Mouse (Mus musculus) heart, postnatal 14 days (tissue): Measurements from ENCODE around the gene Tbc1d15. TPM values are rescaled to one million over a fixed set of nuclear protein-coding genes. Genes with fewer than 3 reads are reported as not detected.

ENCODE experiments used
- DNase-seq, 2 experiments: peaks; one replicate each; pipeline ENCODE4 v3.0.0; 2021 to 2022
- intact Hi-C: fragments of 180-260 bp; cut with DNase I; formaldehyde crosslinking; loops from one replicate; pipeline ENCODE4 v1.15.1; 2025
- long read RNA-seq, 2 experiments: library from polyadenylated mRNA; stranded (forward); transcript quantifications; one replicate each; pipeline ENCODE4 v2.0.0; 2021
- total RNA-seq, 2 experiments: library from RNA; stranded (reverse); gene quantifications; 2 replicates each; pipeline ENCODE4 v1.2.3; 2021

The Tbc1d15 gene
- 10 to 100 TPM; 43.2 to 46.0 TPM for total RNA-seq
- long read RNA-seq, experiment 1, transcript Tbc1d15-201 (17 exons, 3,752 nt): major isoform, 54 of 64 reads
- long read RNA-seq, experiment 1, partial matches to known transcripts: 8 of 64 reads
- long read RNA-seq, experiment 1, other reads (novel, unspliced or antisense): 2 of 64 reads
- long read RNA-seq, experiment 2, transcript Tbc1d15-201 (17 exons, 3,752 nt): major isoform, 44 of 54 reads
- long read RNA-seq, experiment 2, partial matches to known transcripts: 4 of 54 reads
- long read RNA-seq, experiment 2, other reads (novel, unspliced or antisense): 6 of 54 reads

DNA sequence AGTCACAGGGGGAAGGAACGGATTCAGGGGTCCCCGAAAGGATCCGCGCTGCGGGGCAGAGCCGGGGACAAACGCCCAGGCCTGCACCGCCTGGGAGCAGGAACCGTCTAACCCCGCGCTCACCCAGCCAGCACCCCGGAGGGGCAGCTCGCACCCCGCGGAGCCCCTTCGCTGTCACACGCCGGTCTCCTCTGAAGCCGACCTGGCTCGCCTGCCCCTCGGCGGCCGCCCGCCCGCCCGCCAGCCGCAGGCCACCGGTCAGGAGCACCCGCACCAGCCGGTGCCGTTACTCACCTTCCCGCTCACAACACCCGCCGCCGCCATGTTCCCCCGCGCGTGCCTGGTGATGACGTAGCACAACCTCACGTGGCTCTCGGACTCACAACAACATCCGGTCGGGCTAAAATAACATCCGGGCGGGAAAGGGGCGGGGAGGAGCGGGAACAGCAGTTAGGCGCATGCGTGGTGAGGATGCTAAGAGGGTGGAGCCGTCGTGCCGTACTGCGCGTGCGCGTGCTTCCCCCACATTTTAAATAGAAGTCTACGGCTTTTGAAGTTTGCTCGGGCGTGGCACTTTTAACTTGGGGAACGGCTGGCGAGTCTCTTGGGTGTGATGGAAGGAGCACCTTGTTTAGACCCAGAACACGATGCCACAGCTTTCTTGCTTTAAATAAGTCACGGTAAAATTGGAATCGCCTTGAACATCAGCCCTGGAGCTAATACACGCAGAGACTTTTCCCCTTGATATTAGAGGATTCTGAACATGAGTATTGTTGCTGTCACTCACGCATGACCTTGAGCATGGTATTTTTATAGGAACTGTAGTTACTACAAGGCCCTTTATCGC lies at the start of gene Tbc1d15:
TSS of gene Tbc1d15 (minus strand) at position 380 of the 847 bp plus-strand sequence.
- intact Hi-C loops: loop anchor here (5.0 kb wide), 1 partner anchor 61 kb away; no protein-coding TSS in a partner anchor
- DNase-seq: peak; percentile 97 to 98

DNA sequence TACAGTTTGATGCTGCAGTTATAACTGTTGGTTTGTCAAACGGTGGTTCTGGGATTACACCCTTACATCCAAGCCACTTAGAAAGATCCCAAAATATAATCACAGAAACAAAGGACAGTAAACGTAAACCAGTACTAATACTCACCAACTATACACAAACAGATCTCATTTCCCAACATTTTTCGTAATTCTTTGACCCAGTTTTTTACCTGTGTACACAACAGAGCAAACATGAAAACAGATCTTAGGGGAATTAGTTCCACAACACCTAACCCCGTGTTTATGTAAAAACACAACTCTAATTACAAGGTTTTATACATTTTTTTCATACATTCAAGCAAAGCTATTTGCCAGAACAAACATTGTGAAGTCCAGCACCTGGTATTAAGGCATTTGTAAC lies 47.4 kb upstream of the Tbc1d15 start:
- DNase-seq: no peak
- intact Hi-C loops: no loop called here

GRCm38 (mm10) chr10:115297582-115297981 lies 46.3 kb upstream of the Tbc1d15 start:
- intact Hi-C loops: no loop called here

GRCm38 (mm10) chr10:115296401-115296935 lies 45.2 kb upstream of the Tbc1d15 start:
- no peak for DNase-seq
- intact Hi-C loops: no loop called here

More at GRCm38 (mm10) chr10:115297582-115297981, 46.3 kb upstream of the Tbc1d15 start:
- no peak for DNase-seq

GRCm38 (mm10) chr10:115295162-115295561 lies 43.9 kb upstream of the Tbc1d15 start:
- DNase-seq: no peak
- intact Hi-C loops: no loop called here

GRCm38 (mm10) chr10:115294715-115295114 lies 43.4 kb upstream of the Tbc1d15 start:
- DNase-seq: no peak
- intact Hi-C loops: no loop called here

GRCm38 (mm10) chr10:115293946-115294345 lies 42.7 kb upstream of the Tbc1d15 start:
- DNase-seq: no peak
- intact Hi-C loops: no loop called here

GRCm38 (mm10) chr10:115290671-115291070 lies 39.4 kb upstream of the Tbc1d15 start:
- intact Hi-C loops: no loop called here
- no peak for DNase-seq

GRCm38 (mm10) chr10:115288856-115289255 lies 37.6 kb upstream of the Tbc1d15 start:
- intact Hi-C loops: no loop called here
- DNase-seq: no peak

- no peak for DNase-seq
- intact Hi-C loops: no loop called here
Observed at GRCm38 (mm10) chr10:115284170-115284569, 32.9 kb upstream of the Tbc1d15 start.

DNA sequence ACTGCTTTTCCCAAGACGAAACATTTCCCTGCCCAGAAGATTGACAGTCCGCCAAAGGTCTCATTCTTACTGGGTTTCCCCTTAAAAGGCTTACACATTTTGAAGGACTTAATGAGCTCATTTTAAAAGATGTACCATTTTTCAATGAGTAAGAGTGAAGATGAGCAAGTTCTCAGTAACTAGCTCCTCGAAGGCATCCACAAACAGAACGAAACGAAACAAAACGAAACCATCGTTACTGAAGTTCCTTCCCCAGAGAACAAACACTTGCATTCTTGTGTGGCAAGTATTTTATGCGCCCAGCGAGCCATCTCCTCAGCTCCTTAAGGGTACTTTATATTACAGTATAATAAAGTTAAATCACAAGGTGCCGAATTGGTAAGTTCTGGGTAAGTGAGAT lies 30.1 kb upstream of the Tbc1d15 start:
- DNase-seq: no peak
- intact Hi-C loops: no loop called here

DNA sequence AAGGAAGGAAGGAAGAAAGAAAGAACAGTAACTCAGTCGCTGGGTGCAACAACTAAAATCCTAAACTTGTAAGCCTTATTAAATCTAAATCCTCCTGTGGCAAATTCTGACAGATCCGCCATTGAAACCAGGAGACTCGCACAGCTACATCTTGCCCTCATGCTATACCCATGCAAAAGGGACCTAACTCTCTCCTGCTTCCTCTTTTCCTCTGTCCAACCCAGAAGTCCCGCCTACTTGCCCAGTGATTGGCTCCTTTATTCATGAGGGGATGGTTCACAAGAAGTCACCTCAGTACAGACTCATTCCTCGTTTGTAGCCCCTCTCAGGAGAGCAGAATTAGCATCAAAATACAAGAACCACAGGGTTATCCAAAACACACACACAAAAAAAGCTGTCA lies 20.4 kb upstream of the Tbc1d15 start:
- intact Hi-C loops: no loop called here
- no peak for DNase-seq

GRCm38 (mm10) chr10:115270612-115271390 lies 19.5 kb upstream of the Tbc1d15 start:
- DNase-seq: no peak
- intact Hi-C loops: no loop called here

DNA sequence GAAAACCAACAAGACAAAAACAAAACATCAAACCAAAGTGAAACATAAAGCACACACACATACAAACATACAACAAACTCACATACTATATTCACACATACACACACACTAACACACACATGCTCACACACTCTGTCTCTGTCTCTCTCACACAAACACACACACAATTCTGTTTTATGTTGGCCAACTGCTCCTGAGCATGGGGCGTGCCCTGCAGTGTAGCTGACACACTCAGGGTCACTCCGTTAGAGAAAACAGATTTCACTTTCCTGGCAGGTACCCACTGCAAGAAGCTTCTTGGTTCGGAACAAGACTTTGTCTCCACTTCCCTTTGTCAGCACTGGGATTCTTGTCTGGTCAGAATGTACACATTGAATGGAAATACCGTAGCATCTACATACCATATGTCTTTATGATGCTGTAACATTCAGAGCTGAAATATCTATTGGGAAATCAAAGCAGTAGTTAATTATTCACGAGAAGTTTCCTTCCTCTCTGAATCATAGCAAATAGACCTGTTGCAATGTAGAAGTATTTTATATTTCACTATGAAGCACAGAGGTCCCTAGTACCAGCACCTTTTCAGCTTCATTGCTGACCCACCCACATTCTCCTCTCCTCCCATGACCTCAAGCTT lies 11.8 kb upstream of the Tbc1d15 start:
- intact Hi-C loops: no loop called here

DNA sequence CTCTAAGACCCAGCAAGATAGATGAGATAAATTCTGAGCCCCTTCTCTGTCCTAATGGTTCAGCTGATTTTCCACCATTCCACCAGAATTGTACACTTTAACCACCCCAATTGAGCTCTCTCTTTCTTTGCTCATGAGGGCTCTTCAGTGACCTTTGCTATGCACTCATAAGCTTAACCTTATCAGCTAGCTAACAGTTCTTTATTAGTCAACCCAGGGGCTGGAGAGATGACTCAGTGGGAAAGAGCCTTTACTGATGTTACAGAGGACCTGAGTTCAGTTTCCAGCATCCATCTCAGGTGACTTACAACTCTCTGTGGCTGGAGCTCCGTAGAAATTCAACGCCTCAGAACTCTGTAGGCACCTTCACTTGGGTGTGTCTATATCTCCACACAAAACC lies 11.0 kb upstream of the Tbc1d15 start:
- intact Hi-C loops: no loop called here
- no peak for DNase-seq

More for the DNA sequence above, 11.8 kb upstream of the Tbc1d15 start:
- no peak for DNase-seq

DNA sequence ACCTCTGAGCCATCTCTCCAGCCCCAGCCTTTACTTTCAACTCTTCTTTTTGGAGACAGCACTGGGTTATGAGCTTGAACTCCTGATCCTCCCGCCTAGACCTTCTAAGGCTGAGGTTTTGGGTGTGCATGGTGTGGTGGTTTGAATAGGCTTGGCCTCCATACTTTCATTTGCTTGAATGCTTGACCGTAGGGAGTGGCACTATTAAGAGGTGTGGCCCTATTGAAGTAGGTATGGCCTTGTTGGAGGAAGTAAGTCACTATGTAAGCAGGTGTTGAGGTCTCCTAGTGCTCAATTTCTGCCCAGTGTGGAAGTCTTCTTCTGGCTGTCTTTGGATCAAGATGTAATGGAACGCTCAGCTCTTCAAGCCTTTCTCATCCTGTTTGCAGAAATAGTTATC lies 10.2 kb upstream of the Tbc1d15 start:
- intact Hi-C loops: no loop called here

GRCm38 (mm10) chr10:115256162-115256561 lies 4.9 kb upstream of the Tbc1d15 start:
- intact Hi-C loops: no loop called here
- DNase-seq: no peak

More for the DNA sequence above, 10.2 kb upstream of the Tbc1d15 start:
- no peak for DNase-seq

DNA sequence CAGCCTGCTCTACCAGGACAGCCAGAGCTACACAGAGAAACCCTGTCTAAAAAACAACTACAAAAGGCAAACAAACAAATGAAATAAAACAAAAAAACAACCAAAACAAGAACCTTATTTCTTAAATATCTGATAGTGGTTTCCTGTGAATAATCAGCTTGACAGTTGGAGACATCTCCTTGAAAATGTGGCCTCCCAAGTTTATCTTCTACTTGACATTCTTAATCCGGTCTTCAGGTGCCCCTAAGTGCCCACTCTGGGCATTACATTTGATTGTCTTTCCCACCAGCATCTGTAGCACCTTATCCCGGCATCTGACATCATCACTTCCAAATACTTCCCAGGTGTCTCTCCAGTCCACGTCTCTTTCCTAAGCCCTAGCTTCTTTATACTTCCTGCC lies 2.3 kb upstream of the Tbc1d15 start:
- DNase-seq: no peak
- intact Hi-C loops: loop anchor here (5.0 kb wide), 1 partner anchor 59 kb away; no protein-coding TSS in a partner anchor

DNA sequence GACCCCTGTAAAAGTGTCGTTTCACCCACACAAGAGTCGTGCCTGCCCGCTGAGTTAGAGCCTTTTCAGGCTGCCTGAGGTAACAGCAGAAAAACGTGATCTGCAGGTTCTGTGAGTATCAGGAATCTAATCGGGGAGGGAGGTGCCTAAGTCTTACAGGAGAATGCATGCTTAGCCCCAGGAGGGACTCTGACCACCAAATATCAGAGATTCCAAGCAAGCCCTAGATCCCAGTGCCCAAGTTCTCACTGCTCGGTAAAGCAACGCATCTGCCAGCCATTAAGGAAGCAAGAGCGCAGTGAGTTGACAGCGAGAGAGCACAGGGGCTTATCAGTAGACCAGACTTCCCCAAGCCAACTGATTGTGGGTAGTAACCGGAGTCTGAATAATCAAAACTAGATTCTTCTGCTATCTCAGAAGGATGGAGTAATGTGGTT lies 1.1 kb upstream of the Tbc1d15 start:
- intact Hi-C loops: loop anchor here (5.0 kb wide), 1 partner anchor 60 kb away; no protein-coding TSS in a partner anchor
- peak; percentile 3 to 4 for DNase-seq
